Comparison of ENCODE assay signal across 18 mouse cellular contexts in genomic region chr19:46416276-46416675, GRCm38 (mm10). TPM values are rescaled to one million over a fixed set of nuclear protein-coding genes. Genes with fewer than 3 reads are reported as not detected.
A peak's percentile ranks its signal among the peaks of the same experiment; 100 is the strongest.
DNase-seq lines count a peak whose midpoint lies in the region; ATAC-seq lines count a peak whose summit lies in the region.
"Had no signal": no experiment of that assay in that cellular context is flagged by ENCODE, and none has a peak within 500 bp of the region (broad histone marks: within the 10 kb centered on the region; RNA-seq: fewer than 3 reads in every experiment).

No protein-coding gene starts in this region.

- no peaks in the 10 kb centered on the region for H3K27me3 ChIP-seq in forebrain, embryonic 16.5 days (replicated peaks; ENCODE audit: control insufficient read depth, insufficient read depth, low read length)
- no peaks in the 10 kb centered on the region for H3K27me3 ChIP-seq in forebrain, embryonic 10.5 days (ENCODE audit: poor library complexity, severe bottlenecking)
- H3K27me3 ChIP-seq in hindbrain, embryonic 12.5 days, result no peaks in the 10 kb centered on the region
- no peaks in the 10 kb centered on the region for H3K27me3 ChIP-seq in hindbrain, embryonic 11.5 days (ENCODE audit: control insufficient read depth, insufficient read depth, low read length)
- no peaks in the 10 kb centered on the region for H3K27me3 ChIP-seq in neural tube, embryonic 13.5 days
- H3K27me3 ChIP-seq in neural tube, embryonic 15.5 days (replicated peaks), result no peaks in the 10 kb centered on the region
- H3K27me3 ChIP-seq: heart, embryonic 15.5 days; midbrain, embryonic 15.5 days had no signal

- no peak overlapping the region for H3K9ac ChIP-seq in forebrain, embryonic 16.5 days (replicated peaks; ENCODE audit: low read depth, low read length)
- no peak overlapping the region for H3K9ac ChIP-seq in hindbrain, embryonic 12.5 days
- no peak overlapping the region for H3K9ac ChIP-seq in hindbrain, embryonic 11.5 days (ENCODE audit: low read depth, low read length)
- H3K9ac ChIP-seq in neural tube, embryonic 13.5 days, result no peak overlapping the region
- H3K9ac ChIP-seq in neural tube, embryonic 15.5 days (replicated peaks), result no peak overlapping the region
- H3K9ac ChIP-seq: heart, embryonic 15.5 days; liver, postnatal 0 days; midbrain, embryonic 15.5 days had no signal

- WGBS in forebrain, embryonic 16.5 days, result 58% methylated on average over 9 of the region's 9 CpGs
- 78% methylated on average over 9 of the region's 9 CpGs for whole genome bisulfite sequencing in forebrain, embryonic 10.5 days
- WGBS in hindbrain, embryonic 12.5 days, result 63% methylated on average over 9 of the region's 9 CpGs
- 68% methylated on average over 9 of the region's 9 CpGs for WGBS in hindbrain, embryonic 11.5 days
- 56% methylated on average over 9 of the region's 9 CpGs for WGBS in neural tube, embryonic 13.5 days
- 45% methylated on average over 9 of the region's 9 CpGs for WGBS in neural tube, embryonic 15.5 days

- 0 out of 2 replicates have a peak overlapping the region, but pooled peaks have one; percentile 23 for H3K27ac ChIP-seq in forebrain, embryonic 16.5 days (ENCODE audit: low read length)
- no peak overlapping the region for H3K27ac ChIP-seq in forebrain, embryonic 10.5 days
- H3K27ac ChIP-seq in hindbrain, embryonic 12.5 days, result peak overlapping the region; percentile 48; the same call in 1 of the 2 replicates
- H3K27ac ChIP-seq in hindbrain, embryonic 11.5 days (ENCODE audit: low read depth, low read length), result no peak overlapping the region
- peak overlapping the region; percentile 57 for H3K27ac ChIP-seq in neural tube, embryonic 13.5 days (replicated peaks)
- no peak overlapping the region; the same call in 1 of the 2 replicates for H3K27ac ChIP-seq in neural tube, embryonic 15.5 days (replicated peaks)
- H3K27ac ChIP-seq: heart, embryonic 15.5 days; layer of hippocampus, adult 2 months; macrophage; midbrain, embryonic 15.5 days had no signal

- no peaks in the 10 kb centered on the region for H3K9me3 ChIP-seq in forebrain, embryonic 16.5 days (ENCODE audit: control insufficient read depth, low read length)
- H3K9me3 ChIP-seq in forebrain, embryonic 10.5 days, result no peaks in the 10 kb centered on the region
- no peaks in the 10 kb centered on the region for H3K9me3 ChIP-seq in hindbrain, embryonic 12.5 days (replicated peaks)
- no peaks in the 10 kb centered on the region for H3K9me3 ChIP-seq in hindbrain, embryonic 11.5 days (ENCODE audit: control insufficient read depth, low read length)
- no peaks in the 10 kb centered on the region for H3K9me3 ChIP-seq in neural tube, embryonic 13.5 days
- no peaks in the 10 kb centered on the region for H3K9me3 ChIP-seq in neural tube, embryonic 15.5 days (replicated peaks)
- H3K9me3 ChIP-seq: heart, embryonic 15.5 days; midbrain, embryonic 15.5 days had no signal

- no peaks in the 10 kb centered on the region for H3K36me3 ChIP-seq in forebrain, embryonic 16.5 days (ENCODE audit: control insufficient read depth, insufficient read depth)
- H3K36me3 ChIP-seq in forebrain, embryonic 10.5 days (replicated peaks), result peaks cover 41% of the 10 kb centered on the region
- H3K36me3 ChIP-seq in hindbrain, embryonic 12.5 days, result no peaks in the 10 kb centered on the region
- H3K36me3 ChIP-seq in hindbrain, embryonic 11.5 days (ENCODE audit: control insufficient read depth, insufficient read depth, low read length), result no peaks in the 10 kb centered on the region
- no peaks in the 10 kb centered on the region for H3K36me3 ChIP-seq in neural tube, embryonic 13.5 days
- no peaks in the 10 kb centered on the region for H3K36me3 ChIP-seq in neural tube, embryonic 15.5 days
- H3K36me3 ChIP-seq: heart, embryonic 15.5 days; midbrain, embryonic 15.5 days had no signal

- H3K4me2 ChIP-seq in forebrain, embryonic 16.5 days (ENCODE audit: low read length), result no peak overlapping the region
- H3K4me2 ChIP-seq in hindbrain, embryonic 12.5 days (replicated peaks), result no peak overlapping the region
- H3K4me2 ChIP-seq in hindbrain, embryonic 11.5 days (replicated peaks; ENCODE audit: low read depth, low read length), result no peak overlapping the region
- H3K4me2 ChIP-seq in neural tube, embryonic 13.5 days, result no peak overlapping the region
- H3K4me2 ChIP-seq in neural tube, embryonic 15.5 days, result no peak overlapping the region
- H3K4me2 ChIP-seq: heart, embryonic 15.5 days; midbrain, embryonic 15.5 days had no signal

- peaks cover 6% of the 10 kb centered on the region for H3K4me1 ChIP-seq in forebrain, embryonic 16.5 days (replicated peaks; ENCODE audit: control insufficient read depth, insufficient read depth, low read length)
- peaks cover 19% of the 10 kb centered on the region for H3K4me1 ChIP-seq in forebrain, embryonic 10.5 days
- peaks cover 14% of the 10 kb centered on the region for H3K4me1 ChIP-seq in hindbrain, embryonic 12.5 days
- no peaks in the 10 kb centered on the region for H3K4me1 ChIP-seq in hindbrain, embryonic 11.5 days (replicated peaks; ENCODE audit: control insufficient read depth, insufficient read depth, low read length)
- H3K4me1 ChIP-seq in neural tube, embryonic 13.5 days (replicated peaks), result peaks cover 29% of the 10 kb centered on the region
- peaks cover 5% of the 10 kb centered on the region; the same call in 1 of the 2 replicates for H3K4me1 ChIP-seq in neural tube, embryonic 15.5 days
- H3K4me1 ChIP-seq: midbrain, embryonic 15.5 days had no signal

- H3K4me3 ChIP-seq in forebrain, embryonic 16.5 days (replicated peaks; ENCODE audit: low read length), result no peak overlapping the region
- H3K4me3 ChIP-seq in forebrain, embryonic 10.5 days, result no peak overlapping the region
- no peak overlapping the region for H3K4me3 ChIP-seq in hindbrain, embryonic 12.5 days
- H3K4me3 ChIP-seq in hindbrain, embryonic 11.5 days (ENCODE audit: low read depth, low read length), result no peak overlapping the region
- no peak overlapping the region for H3K4me3 ChIP-seq in neural tube, embryonic 13.5 days
- no peak overlapping the region for H3K4me3 ChIP-seq in neural tube, embryonic 15.5 days (replicated peaks)
- H3K4me3 ChIP-seq: heart, embryonic 15.5 days; layer of hippocampus, adult 2 months; midbrain, embryonic 15.5 days had no signal

- no peak for DNase-seq in forebrain, embryonic 10.5 days (ENCODE audit: extremely low spot score, low spot score)
- DNase-seq in hindbrain, embryonic 11.5 days (ENCODE audit: low spot score), result no peak
- DNase-seq: adrenal gland, adult 8-10 months; cerebellum, adult 11-12 months; cerebellum, postnatal 25 days; liver; liver, postnatal 0 days; right cerebral cortex, postnatal 25 days; thymus, postnatal 25 days had no signal

- no peak for ATAC-seq in forebrain, embryonic 16.5 days
- ATAC-seq in hindbrain, embryonic 12.5 days (ENCODE audit: low FRiP score), result no peak
- ATAC-seq in hindbrain, embryonic 11.5 days (ENCODE audit: low FRiP score), result no peak
- ATAC-seq in neural tube, embryonic 13.5 days (ENCODE audit: low read depth), result no peak
- ATAC-seq in neural tube, embryonic 15.5 days (ENCODE audit: low FRiP score), result no peak
- no peak for ATAC-seq in monocyte, adult 5-6 weeks (replicated peaks; ENCODE audit: insufficient number of reproducible peaks, low FRiP score, low TSS enrichment, poor library complexity, severe bottlenecking)
- ATAC-seq: liver, postnatal 0 days; midbrain, embryonic 15.5 days had no signal

RNA-seq across cellular contexts. Expression of gene Sufu, which starts 19.6 kb away (rescaled TPM):
- 26.4 and 32.3 TPM in 2 replicates for polyA plus RNA-seq in forebrain, embryonic 16.5 days (2015; fragmentation: Nextera tagmentation; extraction: Ambion mirVana)
- polyA plus RNA-seq in forebrain, embryonic 10.5 days (2016; fragmentation: Nextera tagmentation; extraction: Ambion mirVana), result 47.5 and 50.8 TPM in 2 replicates
- polyA plus RNA-seq in hindbrain, embryonic 12.5 days (2016; fragmentation: Nextera tagmentation; extraction: Ambion mirVana), result 37.7 and 39.3 TPM in 2 replicates
- polyA plus RNA-seq in hindbrain, embryonic 11.5 days (2014; fragmentation: Nextera tagmentation; extraction: Ambion mirVana), result 31.9 and 33.2 TPM in 2 replicates
- polyA plus RNA-seq in neural tube, embryonic 13.5 days (2015; fragmentation: Nextera tagmentation; extraction: Ambion mirVana), result 24.8 and 27.9 TPM in 2 replicates
- 18.3 and 21.4 TPM in 2 replicates for polyA plus RNA-seq in neural tube, embryonic 15.5 days (2015; fragmentation: Nextera tagmentation; extraction: Ambion mirVana)
- 5.5 to 11.0 TPM (median 5.8 TPM) in 3 replicates for total RNA-seq in monocyte, adult 5-6 weeks (2017)

RNA-seq across cellular contexts. Expression of gene Actr1a, which starts 20.7 kb away (rescaled TPM):
- 400 and 401 TPM in 2 replicates for polyA plus RNA-seq in forebrain, embryonic 16.5 days (2015; fragmentation: Nextera tagmentation; extraction: Ambion mirVana)
- polyA plus RNA-seq in forebrain, embryonic 10.5 days (2016; fragmentation: Nextera tagmentation; extraction: Ambion mirVana), result 172 and 185 TPM in 2 replicates
- polyA plus RNA-seq in hindbrain, embryonic 12.5 days (2016; fragmentation: Nextera tagmentation; extraction: Ambion mirVana), result 240 and 246 TPM in 2 replicates
- 223 and 250 TPM in 2 replicates for polyA plus RNA-seq in hindbrain, embryonic 11.5 days (2014; fragmentation: Nextera tagmentation; extraction: Ambion mirVana)
- polyA plus RNA-seq in neural tube, embryonic 13.5 days (2015; fragmentation: Nextera tagmentation; extraction: Ambion mirVana), result 292 and 297 TPM in 2 replicates
- 281 and 314 TPM in 2 replicates for polyA plus RNA-seq in neural tube, embryonic 15.5 days (2015; fragmentation: Nextera tagmentation; extraction: Ambion mirVana)
- total RNA-seq in monocyte, adult 5-6 weeks (2017), result 90.9 to 114 TPM (median 107 TPM) in 3 replicates

Comparison
In these comparisons a context has a peak if more than half of its experiments do, and no peak if none do; other contexts are left out.
1. H3K27ac ChIP-seq: peak in forebrain, embryonic 16.5 days (single experiment), hindbrain, embryonic 12.5 days (single experiment) and neural tube, embryonic 13.5 days (single experiment); none in forebrain, embryonic 10.5 days (single experiment), hindbrain, embryonic 11.5 days (single experiment) and neural tube, embryonic 15.5 days (single experiment).